Mouse (Mus musculus) heart, adult 2 months (tissue): ENCODE measurements around the gene Grhpr.
"Not testable (repeated sequence)": the region's sequence is repeated elsewhere in the genome, so short reads cannot be mapped to it uniquely, and the experiment has no call there.

ENCODE experiments used
- CTCF ChIP-seq: fragments of 200-600 bp; IDR thresholded peaks from 2 replicates; pipeline ENCODE4 v1.8.1; 2022; ENCODE audit warnings: antibody characterized with exemption, mild to moderate bottlenecking, moderate library complexity
- POLR2A ChIP-seq: fragments of 200-500 bp; IDR thresholded peaks from 2 replicates; pipeline ENCODE4 v1.6.1; 2011; ENCODE audit warnings: mild to moderate bottlenecking, low read depth, low read length, control low read depth; ENCODE audit not compliant: insufficient read depth

- TF ChIP-seq CTCF, POLR2A: not testable (repeated sequence)
Measured at GRCm38 (mm10) chr4:44992330-44992729, 11.1 kb downstream of the Grhpr start.
